Mouse (Mus musculus): ENCODE data around the gene Vmn1r149.
"Not testable (repeated sequence)": the region's sequence is repeated elsewhere in the genome, so short reads cannot be mapped to it uniquely, and the experiment has no call there.

Gene Vmn1r149

DNA sequence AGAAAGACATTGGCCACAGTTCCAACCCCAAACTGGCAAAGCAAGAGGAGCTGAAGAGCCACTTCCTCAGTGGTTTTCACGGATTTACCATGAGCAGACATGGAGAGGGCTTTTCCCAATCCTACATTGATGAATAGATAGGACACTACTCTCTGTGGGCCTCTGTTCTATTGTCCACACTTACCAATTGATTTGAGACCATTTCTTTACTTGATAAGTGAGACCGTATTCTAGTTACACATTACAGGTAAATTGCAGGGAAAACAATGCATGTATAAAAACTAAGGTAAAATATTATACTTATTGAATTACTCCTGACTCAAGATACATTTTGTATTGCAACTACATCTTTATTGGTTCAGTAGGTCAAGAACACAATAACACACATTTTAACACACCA lies at the start of gene Vmn1r149:
Vmn1r149 (minus strand) TSS at position 101 of the 400 bp plus-strand sequence.
- DNase-seq (ENCODE audit: low spot score in 2 of 2), result not testable (repeated sequence)

DNA sequence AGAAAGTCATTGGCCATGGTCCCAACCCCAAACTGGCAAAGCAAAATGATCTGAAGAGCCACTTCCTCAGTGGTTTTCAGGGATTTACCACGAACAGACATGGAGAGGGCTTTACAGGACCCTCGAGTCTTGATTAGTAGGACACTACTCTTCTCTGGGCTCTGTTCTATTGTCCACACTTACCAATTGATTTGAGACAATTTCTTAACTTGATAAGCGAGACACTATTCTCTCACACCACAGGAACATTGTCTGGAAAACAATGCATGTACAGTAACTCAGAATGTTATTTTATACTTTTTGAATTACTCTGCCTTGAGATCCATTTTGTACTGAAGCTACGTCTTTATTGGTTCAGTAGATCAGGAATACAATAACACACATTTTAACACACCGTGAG lies 25.9 kb upstream of the Vmn1r149 start, which contains the start of gene Gm10665:
Gm10665 (minus strand) TSS at position 101 of the 400 bp plus-strand sequence.
- not testable (repeated sequence) for DNase-seq (ENCODE audit: low spot score in 2 of 2)

DNA sequence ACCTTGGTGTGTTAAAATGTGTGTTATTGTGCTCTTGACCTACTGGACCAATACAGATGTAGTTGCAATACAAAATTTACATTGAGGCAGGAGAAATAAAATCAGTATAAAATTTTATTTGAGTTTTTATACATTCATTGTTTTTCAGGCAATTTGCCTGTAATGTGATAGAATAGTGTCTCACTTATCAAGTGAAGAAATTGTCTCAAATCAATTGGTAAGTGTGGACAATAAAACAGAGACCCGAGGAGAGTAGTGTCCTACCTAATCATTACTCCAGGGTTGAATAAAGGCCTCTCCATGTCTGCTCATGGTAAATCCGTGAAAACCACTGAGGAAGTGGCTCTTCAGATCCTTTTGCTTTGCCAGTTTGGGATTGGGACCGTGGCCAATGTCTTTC lies 24.7 kb downstream of the Vmn1r149 start, which contains the start of gene Vmn1r148:
Vmn1r148 (plus strand) TSS at position 301 of the 400 bp plus-strand sequence.
- not testable (repeated sequence) for DNase-seq (ENCODE audit: low spot score in 2 of 2)

Data from frontal cortex, postnatal 36 days (tissue).